Mouse (Mus musculus): Measurements from ENCODE around the gene Tnfrsf11a.

- TF ChIP-seq CTCF (IDR thresholded peaks at IDR 0.05; ENCODE audit: extremely low read depth, insufficient read depth, low read length) (no peak), POLR2A (IDR thresholded peaks at IDR 0.05; ENCODE audit: extremely low read depth, insufficient read depth, low read length) (no peak)
Measured at GRCm38 (mm10) chr1:105886358-105886757, 105.8 kb downstream of the Tnfrsf11a start.
